9 mouse cellular contexts compared by ENCODE assay signal in genomic region chr11:54028997-54029396, GRCm38 (mm10). TPM values are rescaled to one million over a fixed set of nuclear protein-coding genes. Genes with fewer than 3 reads are reported as not detected.
A peak's percentile ranks its signal among the peaks of the same experiment; 100 is the strongest.
DNase-seq lines count a peak whose midpoint lies in the region; ATAC-seq lines count a peak whose summit lies in the region.
"Had no signal": no experiment of that assay in that cellular context is flagged by ENCODE, and none has a peak within 500 bp of the region (broad histone marks: within the 10 kb centered on the region; RNA-seq: fewer than 3 reads in every experiment).

No protein-coding gene starts in this region.

- intact Hi-C loops in left cerebral cortex, postnatal 4 days (cut with DNase I): no loop called here

- peak overlapping the region; percentile 55 for H3K4me3 ChIP-seq in heart, embryonic 15.5 days
- peak overlapping the region; percentile 59 for H3K4me3 ChIP-seq in hindbrain, embryonic 16.5 days (ENCODE audit: low read length)
- H3K4me3 ChIP-seq in midbrain, embryonic 14.5 days (replicated peaks; ENCODE audit: low read depth, low read length): no peak overlapping the region

- 75% methylated on average over 4 of the region's 4 CpGs for WGBS in heart, embryonic 15.5 days
- WGBS in hindbrain, embryonic 16.5 days: 72% methylated on average over 4 of the region's 4 CpGs
- 73% methylated on average over 4 of the region's 4 CpGs for WGBS in midbrain, embryonic 14.5 days

- peak overlapping the region; percentile 93 for H3K4me2 ChIP-seq in heart, embryonic 15.5 days
- H3K4me2 ChIP-seq in hindbrain, embryonic 16.5 days (ENCODE audit: low read length): peak overlapping the region; percentile 96
- peak overlapping the region; percentile 98 for H3K4me2 ChIP-seq in midbrain, embryonic 14.5 days (ENCODE audit: low read length)

- H3K4me1 ChIP-seq in heart, embryonic 15.5 days (replicated peaks): peaks cover 19% of the 10 kb centered on the region
- H3K4me1 ChIP-seq in hindbrain, embryonic 16.5 days (ENCODE audit: control insufficient read depth, insufficient read depth, low read depth, low read length): peaks cover 12% of the 10 kb centered on the region
- H3K4me1 ChIP-seq in midbrain, embryonic 14.5 days (ENCODE audit: control insufficient read depth, insufficient read depth, low read length): peaks cover 5% of the 10 kb centered on the region

- no peak overlapping the region for H3K27ac ChIP-seq in heart, embryonic 15.5 days
- no peak overlapping the region for H3K27ac ChIP-seq in hindbrain, embryonic 16.5 days (ENCODE audit: low read depth, low read length)
- H3K27ac ChIP-seq in midbrain, embryonic 14.5 days (replicated peaks; ENCODE audit: low read depth, low read length): no peak overlapping the region

- no peaks in the 10 kb centered on the region for H3K36me3 ChIP-seq in heart, embryonic 15.5 days
- H3K36me3 ChIP-seq in hindbrain, embryonic 16.5 days (ENCODE audit: control insufficient read depth, insufficient read depth, low read length): no peaks in the 10 kb centered on the region
- H3K36me3 ChIP-seq in midbrain, embryonic 14.5 days (ENCODE audit: control insufficient read depth, insufficient read depth, low read length): no peaks in the 10 kb centered on the region

- peaks cover 25% of the 10 kb centered on the region; the same call in 1 of the 2 replicates for H3K27me3 ChIP-seq in heart, embryonic 15.5 days
- no peaks in the 10 kb centered on the region for H3K27me3 ChIP-seq in hindbrain, embryonic 16.5 days (replicated peaks; ENCODE audit: control insufficient read depth, insufficient read depth, low read length)
- H3K27me3 ChIP-seq in midbrain, embryonic 14.5 days (ENCODE audit: control insufficient read depth, insufficient read depth, low read length): peaks cover 17% of the 10 kb centered on the region
- H3K27me3 ChIP-seq: Patski had no signal

- no peak for ATAC-seq in heart, embryonic 15.5 days (replicated peaks; ENCODE audit: insufficient number of reproducible peaks, insufficient read depth, low FRiP score, low read depth)
- 0 out of 2 replicates have a peak, but pooled peaks have one; percentile 17 for ATAC-seq in common myeloid progenitor, adult 5-6 weeks (replicated peaks; ENCODE audit: low read depth, poor library complexity, severe bottlenecking)
- ATAC-seq in hindbrain, embryonic 16.5 days: peak; percentile 37; the same call in 1 of the 2 replicates
- ATAC-seq in midbrain, embryonic 14.5 days (ENCODE audit: low FRiP score, low TSS enrichment): no peak

- no peaks in the 10 kb centered on the region for H3K9me3 ChIP-seq in heart, embryonic 15.5 days (replicated peaks)
- H3K9me3 ChIP-seq in hindbrain, embryonic 16.5 days (ENCODE audit: control insufficient read depth, low read length): no peaks in the 10 kb centered on the region
- no peaks in the 10 kb centered on the region for H3K9me3 ChIP-seq in midbrain, embryonic 14.5 days (ENCODE audit: control insufficient read depth, low read length)

- DNase-seq in heart, adult 8-10 months (ENCODE audit: low spot score): no peak
- DNase-seq in midbrain, embryonic 14.5 days: no peak
- DNase-seq in left cerebral cortex, adult 8-10 months (ENCODE audit: low spot score in 2 of 2): no peak
- no peak for DNase-seq in frontal cortex, postnatal 14 days (ENCODE audit: low spot score in 2 of 2)
- DNase-seq in left cerebral cortex, postnatal 4 days: no peak

- H3K9ac ChIP-seq in heart, embryonic 15.5 days: no peak overlapping the region
- peak overlapping the region; percentile 83; the same call in 1 of the 2 replicates for H3K9ac ChIP-seq in hindbrain, embryonic 16.5 days (ENCODE audit: low read depth, low read length)
- H3K9ac ChIP-seq in midbrain, embryonic 14.5 days (replicated peaks; ENCODE audit: low read length): no peak overlapping the region

RNA-seq across cellular contexts. Expression of gene Slc22a4, which starts 1.1 kb away (rescaled TPM):
- polyA plus RNA-seq in heart, embryonic 15.5 days (2015; fragmentation: Nextera tagmentation; extraction: Ambion mirVana): 0.83 and 1.1 TPM in 2 replicates
- 1 to 10 TPM; 4.8 to 7.1 (median 5.4) TPM for total RNA-seq in heart, adult 8-10 months (2022)
- 4.8 and 6.5 TPM in 2 replicates for total RNA-seq in common myeloid progenitor, adult 5-6 weeks (2017)
- polyA plus RNA-seq in hindbrain, embryonic 16.5 days (2015; fragmentation: Nextera tagmentation; extraction: Ambion mirVana): 4.9 and 7.2 TPM in 2 replicates
- 2.5 TPM in 2 replicates for polyA plus RNA-seq in midbrain, embryonic 14.5 days (2014; fragmentation: Nextera tagmentation; extraction: Ambion mirVana)
- 1 to 10 TPM; 5.4 to 8.6 (median 6.9) TPM for total RNA-seq in left cerebral cortex, adult 8-10 months (2022)
- total RNA-seq in left cerebral cortex, postnatal 4 days (2021): 1 to 10 TPM; 4.0 to 4.7 TPM

RNA-seq across cellular contexts. Expression of gene Pdlim4, which starts 39.8 kb away (rescaled TPM):
- polyA plus RNA-seq in heart, embryonic 15.5 days (2015; fragmentation: Nextera tagmentation; extraction: Ambion mirVana): 11.4 and 20.8 TPM in 2 replicates
- total RNA-seq in heart, adult 8-10 months (2022): 10 to 100 TPM; 29.1 to 39.9 (median 35.2) TPM
- total RNA-seq in common myeloid progenitor, adult 5-6 weeks (2017): 0.41 TPM in 1 of 2 replicates, not detected in the other
- polyA plus RNA-seq in hindbrain, embryonic 16.5 days (2015; fragmentation: Nextera tagmentation; extraction: Ambion mirVana): 37.4 and 38.4 TPM in 2 replicates
- polyA plus RNA-seq in midbrain, embryonic 14.5 days (2014; fragmentation: Nextera tagmentation; extraction: Ambion mirVana): 21.4 and 25.0 TPM in 2 replicates
- 10 to 100 TPM; 13.9 to 20.5 (median 15.7) TPM for total RNA-seq in left cerebral cortex, adult 8-10 months (2022)
- 10 to 100 TPM; 11.9 to 13.5 TPM for total RNA-seq in left cerebral cortex, postnatal 4 days (2021)

RNA-seq across cellular contexts. Expression of gene Slc22a21, which starts 48.9 kb away (rescaled TPM):
- polyA plus RNA-seq in heart, embryonic 15.5 days (2015; fragmentation: Nextera tagmentation; extraction: Ambion mirVana): 1.8 and 2.6 TPM in 2 replicates
- total RNA-seq in heart, adult 8-10 months (2022): 1 to 10 TPM; 1.8 to 2.0 (median 1.9) TPM
- total RNA-seq in common myeloid progenitor, adult 5-6 weeks (2017): 1.6 and 1.9 TPM in 2 replicates
- 4.0 and 5.1 TPM in 2 replicates for polyA plus RNA-seq in hindbrain, embryonic 16.5 days (2015; fragmentation: Nextera tagmentation; extraction: Ambion mirVana)
- 2.3 and 2.4 TPM in 2 replicates for polyA plus RNA-seq in midbrain, embryonic 14.5 days (2014; fragmentation: Nextera tagmentation; extraction: Ambion mirVana)
- total RNA-seq in left cerebral cortex, adult 8-10 months (2022): 1 to 10 TPM; 1.7 to 3.0 (median 1.7) TPM
- 1 to 10 TPM; 4.1 to 5.7 TPM for total RNA-seq in left cerebral cortex, postnatal 4 days (2021)

Comparison
In these comparisons a context has a peak if more than half of its experiments do, and no peak if none do; other contexts are left out.
1. ATAC-seq: peak in common myeloid progenitor, adult 5-6 weeks (single experiment) and hindbrain, embryonic 16.5 days (single experiment); none in heart, embryonic 15.5 days (single experiment) and midbrain, embryonic 14.5 days (single experiment).
2. Peak in every context shown above with its lines, with median percentiles within 50 percentile points of each other: H3K4me2 ChIP-seq.